Mouse (Mus musculus) neural tube, embryonic 10.5 days (tissue): ENCODE data around the gene Cdh13.

Experiments used
- DNase-seq: peaks from one replicate; pipeline ENCODE4 v3.0.0-alpha.2; 2017; ENCODE audit warnings: low spot score; ENCODE audit errors: extremely low spot score

The Cdh13 gene

DNA sequence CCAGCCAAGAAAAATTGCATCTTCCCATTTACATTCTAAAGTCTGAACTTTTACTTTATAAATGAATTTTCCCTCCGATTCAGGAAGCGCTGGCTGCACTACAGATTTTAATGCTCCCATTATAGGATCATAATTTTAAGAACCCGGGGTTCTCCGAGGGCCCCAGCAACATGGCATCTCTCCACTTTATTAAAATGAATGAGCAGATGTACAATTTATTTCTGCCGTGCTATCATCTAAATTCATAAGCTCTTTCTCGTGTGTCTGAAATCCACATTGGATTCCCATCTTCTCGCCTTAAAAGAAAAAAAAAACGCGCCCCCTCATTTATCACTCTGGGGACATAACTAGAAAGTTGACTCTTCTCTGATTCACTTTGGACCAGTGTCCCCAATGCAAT is 925.0 kb downstream of the Cdh13 start:
- no peak for DNase-seq

GRCm38 (mm10) chr8:119224547-119224946 is 941.0 kb downstream of the Cdh13 start:
- DNase-seq, result peak; percentile 27

DNA sequence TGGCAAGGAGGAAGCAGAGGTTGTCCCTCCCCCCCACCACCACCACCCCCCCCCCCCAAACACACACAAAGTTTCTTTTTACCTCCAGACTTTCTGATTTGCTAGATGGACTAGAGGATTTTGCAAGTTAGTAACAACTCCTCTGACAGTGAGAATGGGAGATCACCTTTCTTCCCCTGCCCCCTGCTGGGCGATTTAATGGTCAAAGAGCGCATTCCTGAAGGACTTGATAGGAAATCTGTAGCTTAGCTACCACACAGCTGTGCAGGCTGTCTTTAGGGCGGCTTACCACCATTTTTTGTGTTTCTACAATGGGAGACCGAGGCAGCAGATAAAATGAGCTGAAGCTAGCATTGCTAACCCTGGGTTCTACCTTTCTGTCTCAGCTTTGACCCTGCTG is 961.6 kb downstream of the Cdh13 start:
- no peak for DNase-seq

DNA sequence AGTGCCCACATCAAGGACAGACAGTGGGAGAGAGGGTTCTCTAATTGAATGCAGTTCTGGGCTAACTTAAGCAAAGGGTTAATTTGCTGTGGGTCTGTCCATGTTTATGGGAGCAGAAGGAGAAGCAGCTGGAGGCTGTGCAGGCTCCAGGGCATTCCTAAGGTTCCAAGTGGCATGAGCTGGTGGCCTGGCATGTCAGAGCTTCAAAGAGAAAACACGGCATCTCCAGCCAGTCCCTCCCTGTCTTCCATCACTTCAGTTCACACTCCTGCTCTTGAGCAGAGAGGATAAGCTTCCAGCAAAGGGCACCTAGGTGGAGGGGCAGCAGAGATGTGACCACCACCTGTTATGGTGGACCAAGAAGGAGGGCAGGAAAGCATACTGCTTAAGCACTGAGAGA is 962.1 kb downstream of the Cdh13 start:
- no peak for DNase-seq

- DNase-seq, result no peak
Measured at GRCm38 (mm10) chr8:119254358-119254757, 970.8 kb downstream of the Cdh13 start.

DNA sequence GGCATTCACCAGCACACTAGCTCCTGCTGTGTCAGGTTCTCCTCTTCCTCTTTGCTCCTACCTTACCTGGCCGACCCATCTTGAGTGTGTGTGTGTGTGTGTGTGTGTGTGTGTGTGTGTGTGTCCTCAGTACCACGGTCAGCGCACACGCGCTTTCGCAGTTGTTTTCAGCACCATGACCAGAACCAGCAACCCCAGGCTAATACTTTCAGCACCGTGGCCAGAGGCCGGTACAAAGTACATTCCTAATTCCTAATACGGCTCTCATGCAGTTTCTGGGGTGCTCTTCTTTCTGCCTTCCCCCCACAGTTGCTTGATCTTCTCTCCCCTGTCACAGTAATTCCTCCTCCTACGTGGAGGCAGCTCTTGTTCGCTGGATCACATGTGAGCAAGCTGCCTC is 975.1 kb downstream of the Cdh13 start:
- DNase-seq, result peak; percentile 44

DNA sequence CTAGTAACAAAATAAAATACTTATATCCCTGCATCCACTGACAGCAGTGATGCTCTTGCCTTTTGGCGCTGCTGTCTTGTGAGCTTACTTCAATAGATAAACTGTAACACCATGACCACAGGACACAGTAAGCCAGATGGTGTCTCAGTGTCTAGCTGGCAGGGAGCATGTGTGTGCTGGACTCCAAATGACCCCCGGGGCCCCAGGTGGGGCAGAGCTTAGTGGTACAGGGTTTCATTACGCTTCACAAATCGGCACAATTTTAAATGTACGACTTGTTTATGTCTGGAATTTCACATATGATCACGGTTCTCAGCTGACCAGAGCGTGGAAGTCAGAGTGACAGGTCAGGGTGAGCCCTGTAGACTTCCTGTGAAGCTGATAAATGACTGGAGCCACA is 980.2 kb downstream of the Cdh13 start:
- DNase-seq, result no peak

GRCm38 (mm10) chr8:119266304-119266703 is 982.8 kb downstream of the Cdh13 start:
- no peak for DNase-seq

- DNase-seq, result no peak
Measured at GRCm38 (mm10) chr8:119269576-119269975, 986.0 kb downstream of the Cdh13 start.

GRCm38 (mm10) chr8:119270371-119270770 is 986.8 kb downstream of the Cdh13 start:
- DNase-seq, result no peak

DNA sequence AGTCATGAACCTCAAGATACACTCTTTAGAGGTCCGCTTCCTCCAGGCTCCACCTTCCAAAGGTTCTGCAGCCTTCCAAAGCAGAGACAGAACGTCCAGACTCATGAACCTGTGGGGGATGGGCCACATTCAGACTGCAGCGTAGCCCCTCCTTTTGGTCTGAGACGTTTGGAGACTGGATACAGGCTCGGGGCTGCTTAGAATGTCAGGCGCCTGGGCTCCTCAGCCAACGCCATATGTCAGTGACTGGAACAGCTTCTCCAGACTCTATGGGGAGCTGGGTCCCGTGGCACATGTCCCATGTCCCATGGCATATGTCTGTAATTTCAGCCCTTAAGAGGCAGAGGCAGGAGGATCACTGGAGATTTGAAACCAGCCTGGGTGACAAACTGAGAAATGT is 989.4 kb downstream of the Cdh13 start:
- no peak for DNase-seq

DNA sequence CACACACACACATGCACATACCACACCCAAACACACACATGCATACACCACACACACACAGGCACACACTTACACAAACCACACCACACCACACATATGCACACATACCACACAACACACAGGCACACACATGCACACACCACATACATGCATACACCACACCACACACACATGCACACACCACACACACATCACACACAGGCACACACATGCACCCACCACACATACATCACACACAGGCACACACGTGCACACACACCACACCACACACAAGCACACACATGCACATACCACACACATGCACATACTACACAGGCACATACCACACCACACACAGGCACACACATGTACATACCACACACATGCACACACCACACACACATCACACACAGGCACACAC is 991.9 kb downstream of the Cdh13 start:
- no peak for DNase-seq

- DNase-seq, result no peak
Measured at GRCm38 (mm10) chr8:119277047-119277451, 993.5 kb downstream of the Cdh13 start.

- DNase-seq, result no peak
Measured at GRCm38 (mm10) chr8:119281761-119282160, 998.2 kb downstream of the Cdh13 start.

- no peak for DNase-seq
Measured at GRCm38 (mm10) chr8:119284516-119284915, 1001.0 kb downstream of the Cdh13 start.

- DNase-seq, result no peak
Measured at GRCm38 (mm10) chr8:119284920-119285319, 1001.4 kb downstream of the Cdh13 start.

DNA sequence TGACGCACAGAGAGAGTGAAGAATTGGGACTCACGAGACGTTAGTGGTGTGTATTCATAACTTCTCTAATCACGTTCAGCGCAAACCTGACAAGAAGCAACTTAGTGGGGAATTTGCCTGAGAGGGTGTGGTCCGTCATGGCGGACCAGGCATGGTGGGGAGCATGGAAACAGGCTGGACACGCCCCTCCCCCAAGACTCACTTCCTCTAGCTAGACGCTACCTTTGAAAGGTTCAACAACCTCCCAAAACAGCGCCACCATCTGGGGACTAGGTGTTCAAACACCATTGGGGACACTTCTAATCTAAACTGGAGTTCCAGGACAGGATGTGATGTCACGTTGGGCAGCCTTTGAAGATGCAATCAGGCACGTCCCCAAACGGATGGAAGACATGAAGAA is 1011.9 kb downstream of the Cdh13 start:
- no peak for DNase-seq

DNA sequence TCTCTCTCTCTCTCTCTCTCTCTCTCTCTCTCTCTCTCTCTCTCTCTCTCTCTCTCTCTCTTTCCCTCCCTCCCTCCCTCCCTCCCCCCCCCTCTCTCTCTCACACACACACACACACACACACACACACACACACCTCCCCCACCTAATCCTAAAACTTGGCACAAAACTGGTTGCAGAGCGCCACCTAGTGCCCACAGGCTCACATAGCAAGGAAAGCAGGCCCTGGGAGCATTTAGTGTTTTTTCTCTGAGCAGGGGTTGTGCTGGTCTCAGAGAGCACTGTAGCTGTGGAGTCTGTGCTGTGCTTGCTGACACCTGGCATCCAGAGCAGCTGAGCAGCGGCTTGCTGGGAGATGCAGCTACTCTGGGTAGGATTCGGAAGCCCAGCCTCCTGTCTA is 1014.2 kb downstream of the Cdh13 start:
- peak; percentile 38 for DNase-seq

DNA sequence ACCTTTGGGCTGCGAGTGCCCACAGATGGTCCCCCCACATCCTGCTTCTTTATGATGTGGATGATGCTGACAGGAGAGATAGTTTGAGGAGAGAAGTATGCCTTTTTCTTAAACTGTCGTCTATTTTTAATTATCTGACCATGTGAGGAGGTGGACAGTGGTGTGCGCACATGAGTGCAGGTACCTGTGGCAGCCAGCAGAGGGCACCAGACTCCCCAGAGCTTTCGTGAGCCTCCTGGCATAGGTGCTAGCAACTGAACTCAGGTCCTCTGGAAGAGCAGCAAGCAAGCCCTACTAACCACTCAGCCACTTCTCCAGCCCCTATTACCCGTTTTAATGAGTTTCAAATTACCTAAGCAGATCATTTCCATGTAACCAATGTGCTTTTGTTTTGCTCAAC is 1016.8 kb downstream of the Cdh13 start:
- no peak for DNase-seq

GRCm38 (mm10) chr8:119304196-119304595 is 1020.7 kb downstream of the Cdh13 start:
- DNase-seq, result no peak

- no peak for DNase-seq
Measured at GRCm38 (mm10) chr8:119311412-119311811, 1027.9 kb downstream of the Cdh13 start.

DNA sequence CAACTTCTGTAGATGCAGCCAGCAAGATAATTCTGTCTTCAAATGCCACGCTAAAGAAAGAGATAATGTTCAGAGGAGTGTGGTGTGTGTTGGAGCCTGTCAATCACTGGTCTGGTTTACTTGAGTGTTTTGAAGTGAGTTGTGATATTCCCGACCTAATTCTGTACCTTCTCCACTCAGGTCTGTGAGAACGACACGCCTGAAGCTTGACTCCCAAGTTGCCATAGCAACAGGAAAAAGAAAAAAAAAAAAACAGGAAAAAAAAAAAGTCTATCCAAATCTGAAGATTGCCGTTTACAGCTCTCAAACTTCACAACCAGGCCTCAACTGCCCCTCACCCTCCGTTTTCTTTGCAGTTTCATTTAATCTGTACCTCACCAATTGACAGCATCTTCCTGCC is 1039.7 kb downstream of the Cdh13 start:
- no peak for DNase-seq

- DNase-seq, result no peak
Measured at GRCm38 (mm10) chr8:119339546-119339945, 1056.0 kb downstream of the Cdh13 start.

- no peak for DNase-seq
Measured at GRCm38 (mm10) chr8:119343606-119344005, 1060.1 kb downstream of the Cdh13 start.
